Mouse (Mus musculus) testis, postnatal 14 days (tissue): ENCODE measurements around the gene Ilf2.

ENCODE experiments used
- DNase-seq: peaks from one replicate; pipeline ENCODE4 v3.0.0; 2021; ENCODE audit warnings: low spot score

The Ilf2 gene

GRCm38 (mm10) chr3:90509747-90510123, 33.8 kb downstream of the Ilf2 start:
- no peak for DNase-seq

GRCm38 (mm10) chr3:90512276-90512675, 36.4 kb downstream of the Ilf2 start:
- no peak for DNase-seq

- DNase-seq: no peak
Observed at GRCm38 (mm10) chr3:90512948-90513642, 37.2 kb downstream of the Ilf2 start.

GRCm38 (mm10) chr3:90513796-90514590, 38.1 kb downstream of the Ilf2 start, which contains the start of the genes S100a1 and S100a13:
Gene S100a1, minus strand, starts transcription at chr3:90514392.
Gene S100a13, plus strand, starts transcription at chr3:90514435.
- DNase-seq: peak; percentile 62

- no peak for DNase-seq
Observed at GRCm38 (mm10) chr3:90514691-90515090, 38.8 kb downstream of the Ilf2 start.

GRCm38 (mm10) chr3:90515242-90515641, 39.3 kb downstream of the Ilf2 start:
- DNase-seq: no peak

- DNase-seq: no peak
Observed at GRCm38 (mm10) chr3:90515789-90516188, 39.9 kb downstream of the Ilf2 start.

- no peak for DNase-seq
Observed at GRCm38 (mm10) chr3:90517711-90518110, 41.8 kb downstream of the Ilf2 start.

GRCm38 (mm10) chr3:90525421-90525820, 49.5 kb downstream of the Ilf2 start:
- no peak for DNase-seq

- DNase-seq: no peak
Observed at GRCm38 (mm10) chr3:90526076-90526475, 50.1 kb downstream of the Ilf2 start.

GRCm38 (mm10) chr3:90526580-90526979, 50.7 kb downstream of the Ilf2 start, which contains the start of gene S100a14:
Gene S100a14, plus strand, starts transcription at chr3:90526856.
- DNase-seq: no peak

GRCm38 (mm10) chr3:90527291-90527873, 51.5 kb downstream of the Ilf2 start:
- DNase-seq: no peak

- DNase-seq: no peak
Observed at GRCm38 (mm10) chr3:90531713-90532112, 55.8 kb downstream of the Ilf2 start.

GRCm38 (mm10) chr3:90535446-90535845, 59.5 kb downstream of the Ilf2 start:
- DNase-seq: no peak

- DNase-seq: peak; percentile 65
Observed at GRCm38 (mm10) chr3:90537141-90537904, 61.4 kb downstream of the Ilf2 start, which contains the start of gene S100a16. Gene S100a16, plus strand, starts transcription at chr3:90537254.

- DNase-seq: no peak
Observed at GRCm38 (mm10) chr3:90537905-90538296, 62.0 kb downstream of the Ilf2 start.
